Mouse (Mus musculus) kidney, embryonic 14.5 days (tissue): Measurements from ENCODE around the gene Mllt10. TPM values are rescaled to one million over a fixed set of nuclear protein-coding genes. Genes with fewer than 3 reads are reported as not detected.

Source experiments
- ATAC-seq: fragments of 200-750 bp; cut with Nextera tagmentation; 2 replicates; pipeline ENCODE4 v1.8.0; 2017; ENCODE audit warnings: moderate number of reproducible peaks, mild to moderate bottlenecking, moderate TSS enrichment, moderate library complexity; ENCODE audit not compliant: low FRiP score, low TSS enrichment
- H3K27ac ChIP-seq: fragments of 300-500 bp; sonication (generic); 2 replicates; pipeline ENCODE4 v1.5.1; 2014; ENCODE audit warnings: low read depth, mild to moderate bottlenecking, low read length, moderate library complexity, mixed read lengths
- H3K27me3 ChIP-seq: fragments of 300-500 bp; sonication (generic); 2 replicates; pipeline ENCODE4 v1.6.1; 2014; ENCODE audit warnings: mild to moderate bottlenecking, low read length; ENCODE audit not compliant: control insufficient read depth, insufficient read depth
- H3K36me3 ChIP-seq: fragments of 300-500 bp; sonication (generic); 2 replicates; pipeline ENCODE4 v1.6.1; 2014; ENCODE audit warnings: low read length, mixed read lengths; ENCODE audit not compliant: control insufficient read depth, insufficient read depth
- H3K4me1 ChIP-seq: fragments of 300-500 bp; sonication (generic); 2 replicates; pipeline ENCODE4 v1.6.1; 2014; ENCODE audit warnings: low read length, mixed read lengths; ENCODE audit not compliant: control insufficient read depth, insufficient read depth
- H3K4me2 ChIP-seq: fragments of 300-500 bp; sonication (generic); replicated peaks from 2 replicates; pipeline ENCODE4 v1.6.1; 2014; ENCODE audit warnings: low read depth, mild to moderate bottlenecking, low read length
- H3K4me3 ChIP-seq: fragments of 300-500 bp; sonication (generic); 2 replicates; pipeline ENCODE4 v1.5.1; 2014; ENCODE audit warnings: mild to moderate bottlenecking, low read length
- H3K9ac ChIP-seq: fragments of 300-500 bp; sonication (generic); 2 replicates; pipeline ENCODE4 v1.6.1; 2014; ENCODE audit warnings: low read depth, mild to moderate bottlenecking, low read length, moderate library complexity
- H3K9me3 ChIP-seq: fragments of 300-500 bp; sonication (generic); 2 replicates; pipeline ENCODE4 v1.6.1; 2016; ENCODE audit warnings: low read length; ENCODE audit not compliant: control insufficient read depth
- WGBS: fragments of 180-500 bp; shearing (Covaris S2); extraction: QIAGEN DNeasy Blood & Tissue Kit; methylation state at CpG from one replicate; pipeline ENCODE4 v1.1.7; 2014; 5-methylcytosine and 5-hydroxymethylcytosine counted together
- polyA plus RNA-seq: library from polyadenylated mRNA; unstranded; fragments of >200 nt; fragmentation: Nextera tagmentation; extraction: Ambion mirVana; gene quantifications from 2 replicates; pipeline ENCODE4 v1.2.1, GENCODE M21; 2014

Mllt10 gene
- polyA plus RNA-seq, 1 experiment from 2014 or later: 58.7 TPM

- Histone ChIP-seq H3K27ac (no peak overlapping the region), H3K4me2 (no peak overlapping the region), H3K9ac (no peak overlapping the region), H3K36me3 (peaks cover 27% of the 10 kb centered on the region; the same call in 1 of the 2 replicates), H3K9me3 (no peaks in the 10 kb centered on the region), H3K27me3 (no peaks in the 10 kb centered on the region), H3K4me1 (no peaks in the 10 kb centered on the region), H3K4me3 (no peak overlapping the region)
- WGBS: 97% methylated on average over 5 of the region's 5 CpGs
- ATAC-seq: no peak
These were observed 84.6 kb downstream of the Mllt10 start for GRCm38 (mm10) chr2:18139646-18140045.

GRCm38 (mm10) chr2:18156131-18156530 is 101.1 kb downstream of the Mllt10 start:
- H3K4me2 ChIP-seq: no peak overlapping the region
- no peaks in the 10 kb centered on the region for H3K27me3 ChIP-seq
- no peaks in the 10 kb centered on the region for H3K4me1 ChIP-seq
- 93% methylated on average over 3 of the region's 3 CpGs for WGBS
- H3K9ac ChIP-seq: no peak overlapping the region
- H3K36me3 ChIP-seq: peaks cover 36% of the 10 kb centered on the region
- H3K9me3 ChIP-seq: no peaks in the 10 kb centered on the region
- no peak for ATAC-seq
- H3K27ac ChIP-seq: no peak overlapping the region
- H3K4me3 ChIP-seq: no peak overlapping the region

GRCm38 (mm10) chr2:18159426-18159825 is 104.4 kb downstream of the Mllt10 start:
- Histone ChIP-seq H3K27me3 (no peaks in the 10 kb centered on the region), H3K9me3 (no peaks in the 10 kb centered on the region), H3K27ac (no peak overlapping the region), H3K4me2 (no peak overlapping the region), H3K4me3 (no peak overlapping the region), H3K36me3 (peaks cover 37% of the 10 kb centered on the region), H3K4me1 (no peaks in the 10 kb centered on the region), H3K9ac (no peak overlapping the region)
- 73% methylated on average over 3 of the region's 3 CpGs for WGBS
- ATAC-seq: no peak

- 90% methylated on average over 5 of the region's 5 CpGs for WGBS
These were observed 106.0 kb downstream of the Mllt10 start for GRCm38 (mm10) chr2:18160992-18161391.

GRCm38 (mm10) chr2:18165511-18165910 is 110.5 kb downstream of the Mllt10 start:
- WGBS: 82% methylated on average over 2 of the region's 2 CpGs
- no peak overlapping the region for H3K9ac ChIP-seq
- no peak overlapping the region for H3K27ac ChIP-seq
- no peaks in the 10 kb centered on the region for H3K9me3 ChIP-seq
- H3K4me2 ChIP-seq: no peak overlapping the region
- no peak for ATAC-seq
- H3K27me3 ChIP-seq: no peaks in the 10 kb centered on the region
- peaks cover 21% of the 10 kb centered on the region for H3K36me3 ChIP-seq
- no peaks in the 10 kb centered on the region for H3K4me1 ChIP-seq
- no peak overlapping the region for H3K4me3 ChIP-seq

More at GRCm38 (mm10) chr2:18160992-18161391, 106.0 kb downstream of the Mllt10 start:
- Histone ChIP-seq H3K4me1 (no peaks in the 10 kb centered on the region), H3K4me3 (no peak overlapping the region), H3K27me3 (no peaks in the 10 kb centered on the region), H3K4me2 (no peak overlapping the region), H3K9me3 (no peaks in the 10 kb centered on the region), H3K9ac (no peak overlapping the region), H3K27ac (no peak overlapping the region), H3K36me3 (peaks cover 27% of the 10 kb centered on the region)
- ATAC-seq: no peak

GRCm38 (mm10) chr2:18169174-18169948 is 114.3 kb downstream of the Mllt10 start:
- ATAC-seq: no peak
- 82% methylated on average over 1 of the region's 1 CpGs for whole genome bisulfite sequencing
- Histone ChIP-seq H3K36me3 (peaks cover 12% of the 10 kb centered on the region; the same call in 1 of the 2 replicates), H3K4me1 (no peaks in the 10 kb centered on the region), H3K27me3 (no peaks in the 10 kb centered on the region), H3K4me2 (no peak overlapping the region), H3K9ac (no peak overlapping the region), H3K27ac (no peak overlapping the region), H3K4me3 (no peak overlapping the region), H3K9me3 (no peaks in the 10 kb centered on the region)

- ATAC-seq: no peak
These were observed 120.2 kb downstream of the Mllt10 start for GRCm38 (mm10) chr2:18175234-18175633.

GRCm38 (mm10) chr2:18176235-18176634 is 121.2 kb downstream of the Mllt10 start:
- Histone ChIP-seq H3K4me2 (no peak overlapping the region), H3K27ac (no peak overlapping the region), H3K9me3 (no peaks in the 10 kb centered on the region), H3K4me3 (no peak overlapping the region), H3K9ac (no peak overlapping the region), H3K36me3 (peaks cover 20% of the 10 kb centered on the region), H3K27me3 (no peaks in the 10 kb centered on the region), H3K4me1 (no peaks in the 10 kb centered on the region)
- ATAC-seq: no peak
- WGBS: 92% methylated on average over 3 of the region's 3 CpGs

More at GRCm38 (mm10) chr2:18175234-18175633, 120.2 kb downstream of the Mllt10 start:
- Histone ChIP-seq H3K27me3 (no peaks in the 10 kb centered on the region), H3K27ac (no peak overlapping the region), H3K36me3 (peaks cover 23% of the 10 kb centered on the region), H3K9me3 (no peaks in the 10 kb centered on the region), H3K4me2 (no peak overlapping the region), H3K4me3 (no peak overlapping the region), H3K4me1 (no peaks in the 10 kb centered on the region), H3K9ac (no peak overlapping the region)
- WGBS: 44% methylated on average over 1 of the region's 1 CpGs

GRCm38 (mm10) chr2:18180323-18180722 is 125.3 kb downstream of the Mllt10 start:
- no peak for ATAC-seq
- Histone ChIP-seq H3K27ac (no peak overlapping the region), H3K4me2 (no peak overlapping the region), H3K4me3 (no peak overlapping the region), H3K9me3 (no peaks in the 10 kb centered on the region), H3K36me3 (peaks cover 42% of the 10 kb centered on the region), H3K4me1 (no peaks in the 10 kb centered on the region), H3K27me3 (no peaks in the 10 kb centered on the region), H3K9ac (no peak overlapping the region)
- WGBS: 97% methylated on average over 5 of the region's 5 CpGs
